Mouse (Mus musculus) kidney, postnatal 0 days (tissue): ENCODE measurements at regions not wholly inside any gene's neighbourhood (a gene's known extent, or its start where the extent isn't known, plus 50 kb on each side); places are given as distances from the start of the nearest gene placed in this dataset.

Experiments
- ATAC-seq: fragments of 200-750 bp; cut with Nextera tagmentation; replicated peaks from 2 replicates; pipeline ENCODE4 v1.8.0; 2017; ENCODE audit warnings: low read depth, moderate number of reproducible peaks, moderate TSS enrichment, moderate library complexity; ENCODE audit not compliant: low FRiP score
- DNase-seq: peaks from one replicate; pipeline ENCODE4 v3.0.0-alpha.2; 2016; ENCODE audit warnings: low spot score
- H3K27ac ChIP-seq: fragments of 300-500 bp; sonication (generic); 2 replicates; pipeline ENCODE4 v1.5.1; 2014; ENCODE audit warnings: mild to moderate bottlenecking
- H3K27me3 ChIP-seq: fragments of 300-500 bp; sonication (generic); 2 replicates; pipeline ENCODE4 v1.6.1; 2014; ENCODE audit warnings: low read length, mixed read lengths; ENCODE audit not compliant: insufficient read depth
- H3K36me3 ChIP-seq: fragments of 300-500 bp; sonication (generic); 2 replicates; pipeline ENCODE4 v1.6.1; 2014; ENCODE audit warnings: low read length, mixed read lengths; ENCODE audit not compliant: insufficient read depth
- H3K4me1 ChIP-seq: fragments of 300-500 bp; sonication (generic); replicated peaks from 2 replicates; pipeline ENCODE4 v1.6.1; 2014; ENCODE audit warnings: antibody characterized with exemption, low read length, mixed read lengths; ENCODE audit not compliant: insufficient read depth
- H3K4me2 ChIP-seq: fragments of 300-500 bp; sonication (generic); 2 replicates; pipeline ENCODE4 v1.6.1; 2014; ENCODE audit warnings: mild to moderate bottlenecking, low read length, moderate library complexity, mixed read lengths
- H3K4me3 ChIP-seq: fragments of 300-500 bp; sonication (generic); replicated peaks from 2 replicates; pipeline ENCODE4 v1.5.1; 2014; ENCODE audit warnings: low read depth, low read length
- H3K9ac ChIP-seq: fragments of 300-500 bp; sonication (generic); 2 replicates; pipeline ENCODE4 v1.6.1; 2014; ENCODE audit warnings: low read depth, low read length
- H3K9me3 ChIP-seq: fragments of 300-500 bp; sonication (generic); replicated peaks from 2 replicates; pipeline ENCODE4 v1.6.1; 2016; ENCODE audit warnings: low read length, inconsistent platforms, mixed read lengths
- CTCF ChIP-seq: IDR thresholded peaks from 2 replicates; pipeline ENCODE4 v1.5.1; 2016; ENCODE audit warnings: antibody characterized with exemption, low read depth, mild to moderate bottlenecking, moderate library complexity
- WGBS: fragments of 180-500 bp; shearing (Covaris S2); extraction: QIAGEN DNeasy Blood & Tissue Kit; methylation state at CpG from one replicate; pipeline ENCODE4 v1.1.7; 2014; 5-methylcytosine and 5-hydroxymethylcytosine counted together

GRCm38 (mm10) chr13:101606184-101606730 lies 161.8 kb downstream of the Pik3r1 start:
- no peak overlapping the region for H3K9ac ChIP-seq
- WGBS, result 82% methylated on average over 1 of the region's 1 CpGs
- no peak for TF ChIP-seq CTCF
- H3K4me3 ChIP-seq, result no peak overlapping the region
- H3K4me2 ChIP-seq, result no peak overlapping the region
- no peak for DNase-seq
- ATAC-seq, result no peak
- no peaks in the 10 kb centered on the region for H3K27me3 ChIP-seq
- H3K9me3 ChIP-seq, result no peaks in the 10 kb centered on the region
- no peak overlapping the region for H3K27ac ChIP-seq
- no peaks in the 10 kb centered on the region for H3K4me1 ChIP-seq
- H3K36me3 ChIP-seq, result no peaks in the 10 kb centered on the region

DNA sequence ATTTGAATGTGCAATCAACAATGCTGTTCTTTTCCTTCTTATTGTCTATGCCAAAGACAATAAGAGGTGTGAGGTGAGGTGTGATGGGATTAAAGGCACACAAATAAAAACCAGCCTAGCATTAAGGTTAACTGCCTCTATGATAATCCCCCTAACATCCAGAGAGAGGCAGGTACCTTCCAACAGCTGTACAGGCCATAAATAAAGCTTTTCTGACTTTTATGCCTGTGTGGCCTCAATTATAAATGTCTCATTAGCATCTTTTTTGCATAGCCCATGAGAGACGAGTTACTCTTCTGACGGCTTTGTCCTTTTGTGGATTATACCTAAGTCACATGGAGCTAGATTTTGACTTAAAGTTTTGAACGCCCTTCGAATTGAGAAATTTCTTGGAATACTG lies 162.3 kb downstream of the Pik3r1 start:
- ATAC-seq (no peak), DNase-seq (no peak)
- Histone ChIP-seq H3K4me1 (no peaks in the 10 kb centered on the region), H3K27ac (no peak overlapping the region), H3K27me3 (no peaks in the 10 kb centered on the region), H3K9ac (no peak overlapping the region), H3K4me3 (no peak overlapping the region), H3K9me3 (no peaks in the 10 kb centered on the region), H3K36me3 (no peaks in the 10 kb centered on the region), H3K4me2 (no peak overlapping the region)
- no peak for TF ChIP-seq CTCF
- 78% methylated on average over 4 of the region's 4 CpGs for WGBS

DNA sequence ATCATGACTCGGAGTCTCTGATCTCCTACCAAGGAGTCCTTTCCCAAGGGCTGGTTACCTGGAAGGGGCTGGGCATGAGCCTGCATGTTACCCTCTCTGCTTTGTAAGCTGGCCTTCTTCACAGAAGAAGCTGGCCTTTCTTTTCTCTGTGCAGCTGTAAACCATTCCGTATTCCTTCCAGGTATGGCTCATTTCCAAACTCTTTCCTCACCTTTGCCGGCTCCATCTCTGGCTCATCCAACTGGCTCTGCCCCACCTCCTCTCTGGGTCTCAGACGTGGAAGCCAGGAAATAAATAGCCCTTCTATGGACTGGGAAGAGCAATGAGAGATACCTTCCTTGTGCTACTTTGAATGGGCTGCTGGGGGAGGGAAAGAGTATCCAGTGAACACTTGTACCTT lies 163.0 kb downstream of the Pik3r1 start:
- H3K36me3 ChIP-seq, result no peaks in the 10 kb centered on the region
- H3K27ac ChIP-seq, result no peak overlapping the region
- no peak for DNase-seq
- no peaks in the 10 kb centered on the region for H3K4me1 ChIP-seq
- TF ChIP-seq CTCF, result no peak
- 74% methylated on average over 4 of the region's 4 CpGs for WGBS
- H3K9me3 ChIP-seq, result no peaks in the 10 kb centered on the region
- no peak overlapping the region for H3K4me3 ChIP-seq
- H3K27me3 ChIP-seq, result no peaks in the 10 kb centered on the region
- H3K9ac ChIP-seq, result no peak overlapping the region
- H3K4me2 ChIP-seq, result no peak overlapping the region
- ATAC-seq, result no peak

DNA sequence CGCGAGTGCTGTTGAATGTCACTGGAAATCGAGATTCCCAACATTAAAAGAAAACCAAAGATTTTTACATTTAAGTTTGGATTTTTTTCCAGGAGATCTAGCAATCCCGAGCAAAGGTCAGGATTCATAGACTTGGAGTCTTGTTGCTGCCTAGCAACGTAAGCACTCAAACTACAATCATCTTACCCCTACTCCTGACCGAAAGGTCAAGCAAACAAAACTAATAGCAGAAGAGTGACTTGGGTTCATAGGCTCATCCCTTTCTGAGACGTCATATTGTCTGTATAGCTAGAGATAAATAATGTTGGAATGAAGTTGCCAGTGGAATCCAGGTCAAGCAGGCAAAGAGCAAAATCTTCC lies 169.9 kb downstream of the Pik3r1 start:
- H3K27ac ChIP-seq, result no peak overlapping the region
- no peaks in the 10 kb centered on the region for H3K36me3 ChIP-seq
- H3K4me3 ChIP-seq, result no peak overlapping the region
- H3K27me3 ChIP-seq, result no peaks in the 10 kb centered on the region
- no peaks in the 10 kb centered on the region for H3K9me3 ChIP-seq
- H3K4me1 ChIP-seq, result no peaks in the 10 kb centered on the region
- no peak overlapping the region for H3K9ac ChIP-seq
- DNase-seq, result no peak
- no peak for TF ChIP-seq CTCF
- WGBS, result 75% methylated on average over 7 of the region's 7 CpGs
- no peak for ATAC-seq
- no peak overlapping the region for H3K4me2 ChIP-seq

DNA sequence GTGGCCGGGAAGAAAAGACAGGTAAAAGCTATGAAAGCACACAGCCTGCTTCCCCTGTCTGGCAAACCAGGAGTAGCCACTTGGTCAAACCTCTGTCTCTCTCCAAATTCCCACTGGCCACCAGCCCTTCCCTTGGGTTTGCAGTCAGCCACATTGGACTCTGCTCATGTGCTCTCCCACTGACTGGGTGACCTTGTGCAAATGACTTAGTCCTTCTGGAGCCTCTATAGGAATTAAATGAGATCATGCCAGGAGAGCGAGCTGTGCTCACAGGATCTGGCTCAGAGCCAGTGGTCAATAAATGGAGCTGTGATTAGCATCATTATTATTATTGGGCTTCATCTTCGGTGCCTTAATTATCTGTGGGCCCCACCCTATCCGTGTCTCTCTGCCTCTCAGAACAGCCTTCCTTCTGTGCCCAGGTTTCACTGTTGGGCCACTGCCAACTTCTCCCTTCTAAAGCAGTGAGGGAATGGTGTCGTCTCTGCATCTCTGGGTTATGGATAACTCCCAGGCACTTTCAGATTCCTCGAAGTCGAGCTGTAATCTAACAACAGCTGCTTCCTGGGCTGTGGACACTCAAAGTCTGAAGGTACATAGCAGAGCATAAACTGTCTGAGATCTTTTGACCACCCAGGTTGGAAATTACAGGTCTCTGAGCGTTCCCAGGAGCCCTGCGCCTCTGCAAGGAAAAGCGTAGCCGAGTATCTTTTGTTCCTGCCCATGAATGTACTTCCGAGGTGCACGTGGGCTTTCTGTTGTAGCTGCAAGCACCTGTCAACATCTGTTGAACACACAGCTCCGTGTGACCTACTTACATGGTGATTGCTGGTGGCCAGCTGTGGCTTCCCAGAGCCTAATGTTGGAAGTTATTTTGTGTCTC lies 170.5 kb downstream of the Pik3r1 start:
- Histone ChIP-seq H3K9me3 (no peaks in the 10 kb centered on the region), H3K36me3 (no peaks in the 10 kb centered on the region), H3K9ac (no peak overlapping the region), H3K4me1 (no peaks in the 10 kb centered on the region), H3K4me2 (no peak overlapping the region), H3K27ac (no peak overlapping the region), H3K27me3 (no peaks in the 10 kb centered on the region), H3K4me3 (no peak overlapping the region)
- 68% methylated on average over 14 of the region's 14 CpGs for WGBS
- no peak for TF ChIP-seq CTCF
- DNase-seq, result no peak
- ATAC-seq, result no peak

DNA sequence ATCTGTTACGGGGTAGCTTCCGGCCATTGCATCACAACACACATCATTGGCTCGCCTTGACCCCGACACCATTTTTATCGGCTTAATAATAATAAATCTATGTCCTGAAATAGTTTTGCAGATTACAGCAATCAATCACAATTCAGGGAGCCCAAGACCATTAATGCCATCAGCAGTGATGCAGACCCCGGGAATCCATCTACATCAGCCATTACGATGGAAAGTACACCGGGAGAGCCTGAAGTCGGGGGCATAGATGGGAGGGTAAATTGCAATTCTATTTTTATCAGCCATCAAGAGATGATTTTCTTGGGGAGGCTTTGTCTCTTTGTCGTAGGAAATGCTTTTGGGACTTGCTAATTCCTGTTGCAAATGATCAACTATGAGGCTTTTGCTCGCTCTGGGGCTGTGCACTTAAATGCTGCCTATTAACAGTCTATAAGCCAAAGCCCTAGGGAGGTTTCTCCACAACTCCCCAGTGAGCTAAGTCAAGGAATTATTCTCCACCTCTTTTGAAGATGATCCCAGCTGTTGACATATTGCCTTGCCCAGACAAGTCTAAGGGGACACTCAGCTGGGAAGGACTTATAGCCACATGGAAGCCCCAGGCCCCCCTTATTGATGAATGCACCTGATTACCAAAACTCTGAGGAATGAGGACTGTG lies 173.4 kb downstream of the Pik3r1 start:
- H3K4me3 ChIP-seq, result no peak overlapping the region
- no peak for TF ChIP-seq CTCF
- ATAC-seq (no peak), DNase-seq (no peak)
- H3K27ac ChIP-seq, result no peak overlapping the region
- no peaks in the 10 kb centered on the region for H3K4me1 ChIP-seq
- no peak overlapping the region for H3K4me2 ChIP-seq
- 87% methylated on average over 11 of the region's 11 CpGs for WGBS
- H3K36me3 ChIP-seq, result no peaks in the 10 kb centered on the region
- H3K9me3 ChIP-seq, result no peaks in the 10 kb centered on the region
- H3K27me3 ChIP-seq, result no peaks in the 10 kb centered on the region
- no peak overlapping the region for H3K9ac ChIP-seq
